Comparison of ENCODE assay signal across 10 mouse cellular contexts in the genomic region with DNA sequence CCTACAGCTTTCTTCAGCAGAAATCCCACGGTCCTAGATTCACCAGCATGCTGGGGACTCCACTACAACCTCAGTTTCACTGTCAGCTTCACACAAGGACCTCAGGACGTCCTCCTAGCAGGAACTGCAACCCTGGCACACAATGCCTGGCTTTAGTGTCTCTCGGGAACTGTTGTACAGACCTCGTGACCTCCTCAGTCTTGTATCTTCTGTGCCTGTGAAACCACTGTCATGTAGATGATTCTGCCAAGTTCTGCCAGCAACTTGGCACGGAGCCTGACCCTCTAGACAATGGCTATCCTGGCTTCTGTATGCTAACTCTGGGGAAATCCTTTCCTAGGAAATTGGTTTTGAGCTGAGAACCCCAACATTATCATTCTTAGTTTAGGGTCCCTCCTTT. TPM values are rescaled to one million over a fixed set of nuclear protein-coding genes. Genes with fewer than 3 reads are reported as not detected.
DNase-seq lines count a peak whose midpoint lies in the region; ATAC-seq lines count a peak whose summit lies in the region.
"Had no signal": no experiment of that assay in that cellular context is flagged by ENCODE, and none has a peak within 500 bp of the region (broad histone marks: within the 10 kb centered on the region; RNA-seq: fewer than 3 reads in every experiment).

No protein-coding gene starts in this region.

- no peaks in the 10 kb centered on the region for H3K4me1 ChIP-seq in midbrain, embryonic 11.5 days (ENCODE audit: control insufficient read depth, insufficient read depth, low read length)
- no peaks in the 10 kb centered on the region for H3K4me1 ChIP-seq in midbrain, embryonic 10.5 days
- peaks cover 42% of the 10 kb centered on the region for H3K4me1 ChIP-seq in heart, embryonic 16.5 days (ENCODE audit: control insufficient read depth, insufficient read depth, low read length)

- WGBS in midbrain, embryonic 11.5 days = 85% methylated on average over 5 of the region's 5 CpGs
- WGBS in midbrain, embryonic 10.5 days = 82% methylated on average over 5 of the region's 5 CpGs
- WGBS in heart, embryonic 16.5 days = 26% methylated on average over 5 of the region's 5 CpGs

- no peak overlapping the region for H3K4me2 ChIP-seq in midbrain, embryonic 11.5 days
- H3K4me2 ChIP-seq in heart, embryonic 16.5 days (ENCODE audit: low read depth, low read length) = peak overlapping the region; percentile 47
- H3K4me2 ChIP-seq: stomach, embryonic 15.5 days had no signal

- H3K9ac ChIP-seq in midbrain, embryonic 11.5 days (ENCODE audit: low read length) = no peak overlapping the region
- H3K9ac ChIP-seq in heart, embryonic 16.5 days (ENCODE audit: low read length) = peak overlapping the region; percentile 22
- H3K9ac ChIP-seq: stomach, embryonic 15.5 days had no signal

- no peak for ATAC-seq in midbrain, embryonic 11.5 days (ENCODE audit: low FRiP score)
- peak; percentile 91 for ATAC-seq in heart, embryonic 16.5 days (replicated peaks; ENCODE audit: extremely low read depth, insufficient read depth, low FRiP score)
- ATAC-seq: Patski had no signal

- DNase-seq in midbrain, embryonic 11.5 days (ENCODE audit: low spot score, missing footprints) = peak; percentile 33
- DNase-seq in midbrain, embryonic 10.5 days (ENCODE audit: low spot score) = no peak
- peak; percentile 81 to 83 for DNase-seq in cerebellum, adult 18-20 months
- DNase-seq in lung, postnatal 36 days = peak; percentile 80
- DNase-seq in B cell, adult 2 months = no peak
- no peak for DNase-seq in layer of hippocampus, postnatal 36 days
- no peak for DNase-seq in layer of hippocampus, adult 9-10 months (ENCODE audit: low spot score)

- H3K27ac ChIP-seq in midbrain, embryonic 11.5 days (ENCODE audit: low read depth, low read length) = no peak overlapping the region
- no peak overlapping the region for H3K27ac ChIP-seq in midbrain, embryonic 10.5 days (replicated peaks)
- peak overlapping the region; percentile 91 for H3K27ac ChIP-seq in heart, embryonic 16.5 days (ENCODE audit: low read length)
- H3K27ac ChIP-seq: stomach, embryonic 15.5 days had no signal

- no peaks in the 10 kb centered on the region for H3K9me3 ChIP-seq in midbrain, embryonic 11.5 days (ENCODE audit: control insufficient read depth, low read length)
- H3K9me3 ChIP-seq in midbrain, embryonic 10.5 days (replicated peaks) = no peaks in the 10 kb centered on the region
- H3K9me3 ChIP-seq in heart, embryonic 16.5 days (replicated peaks; ENCODE audit: control insufficient read depth, low read length) = no peaks in the 10 kb centered on the region
- H3K9me3 ChIP-seq: stomach, embryonic 15.5 days had no signal

- no peak overlapping the region for H3K4me3 ChIP-seq in midbrain, embryonic 11.5 days (ENCODE audit: low read depth, low read length)
- no peak overlapping the region for H3K4me3 ChIP-seq in midbrain, embryonic 10.5 days
- H3K4me3 ChIP-seq in heart, embryonic 16.5 days (ENCODE audit: low read length) = no peak overlapping the region
- H3K4me3 ChIP-seq: stomach, embryonic 15.5 days had no signal

- H3K27me3 ChIP-seq in midbrain, embryonic 11.5 days (ENCODE audit: control insufficient read depth, insufficient read depth, low read length) = no peaks in the 10 kb centered on the region
- no peaks in the 10 kb centered on the region for H3K27me3 ChIP-seq in midbrain, embryonic 10.5 days (ENCODE audit: low read depth, poor library complexity, severe bottlenecking)
- no peaks in the 10 kb centered on the region for H3K27me3 ChIP-seq in heart, embryonic 16.5 days (ENCODE audit: control insufficient read depth, insufficient read depth, low read length)
- H3K27me3 ChIP-seq: Patski; stomach, embryonic 15.5 days had no signal

- no peaks in the 10 kb centered on the region for H3K36me3 ChIP-seq in midbrain, embryonic 11.5 days (ENCODE audit: control insufficient read depth, insufficient read depth, low read length)
- H3K36me3 ChIP-seq in midbrain, embryonic 10.5 days = no peaks in the 10 kb centered on the region
- no peaks in the 10 kb centered on the region for H3K36me3 ChIP-seq in heart, embryonic 16.5 days (ENCODE audit: control insufficient read depth, insufficient read depth)
- H3K36me3 ChIP-seq: stomach, embryonic 15.5 days had no signal

RNA-seq across cellular contexts. Expression of gene Prkaa2, which starts 14.4 kb away (rescaled TPM):
- 3.7 and 4.4 TPM in 2 replicates for polyA plus RNA-seq in midbrain, embryonic 11.5 days (2014; fragmentation: Nextera tagmentation; extraction: Ambion mirVana)
- 1.9 and 2.6 TPM in 2 replicates for polyA plus RNA-seq in midbrain, embryonic 10.5 days (2016; fragmentation: Nextera tagmentation; extraction: Ambion mirVana)
- 45.3 and 49.7 TPM in 2 replicates for polyA plus RNA-seq in heart, embryonic 16.5 days (2015; fragmentation: Nextera tagmentation; extraction: Ambion mirVana)
- 10 to 100 TPM; 17.0 to 17.8 TPM for total RNA-seq in layer of hippocampus, postnatal 36 days (2021)

Comparison
In these comparisons a context has a peak if more than half of its experiments do, and no peak if none do; other contexts are left out.
1. DNase-seq: peak in midbrain, embryonic 11.5 days (single experiment), cerebellum, adult 18-20 months (2 of 2) and lung, postnatal 36 days (single experiment); none in midbrain, embryonic 10.5 days (single experiment), B cell, adult 2 months (0 of 2), layer of hippocampus, postnatal 36 days (0 of 2) and layer of hippocampus, adult 9-10 months (single experiment).